Mouse (Mus musculus): ENCODE data around the gene Ramp3. TPM values are rescaled to one million over a fixed set of nuclear protein-coding genes. Genes with fewer than 3 reads are reported as not detected.

Gene Ramp3
- polyA plus RNA-seq, 1 experiment from 2014 or later, result 2.6 TPM

DNA sequence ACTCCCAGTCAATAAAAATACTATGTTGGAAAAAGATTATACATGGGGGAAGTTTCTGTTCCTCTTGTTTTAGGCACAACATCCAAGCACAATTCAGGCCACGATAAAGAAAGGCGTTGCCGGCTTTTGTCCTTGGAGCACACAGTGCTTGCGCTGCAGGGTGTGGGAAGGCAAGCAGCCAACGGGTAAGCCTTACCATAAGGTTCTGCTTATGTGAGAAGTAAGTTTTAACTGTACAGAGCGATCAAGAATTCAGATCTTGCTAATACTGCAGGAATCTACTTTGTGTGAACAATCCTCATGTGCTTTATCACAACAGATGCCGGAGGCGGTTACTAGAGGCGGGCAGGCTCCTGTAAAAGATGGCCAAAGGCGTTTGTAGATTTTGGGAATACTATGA, 39.4 kb downstream of the Ramp3 start:
- 80% methylated on average over 10 of the region's 10 CpGs for WGBS

DNA sequence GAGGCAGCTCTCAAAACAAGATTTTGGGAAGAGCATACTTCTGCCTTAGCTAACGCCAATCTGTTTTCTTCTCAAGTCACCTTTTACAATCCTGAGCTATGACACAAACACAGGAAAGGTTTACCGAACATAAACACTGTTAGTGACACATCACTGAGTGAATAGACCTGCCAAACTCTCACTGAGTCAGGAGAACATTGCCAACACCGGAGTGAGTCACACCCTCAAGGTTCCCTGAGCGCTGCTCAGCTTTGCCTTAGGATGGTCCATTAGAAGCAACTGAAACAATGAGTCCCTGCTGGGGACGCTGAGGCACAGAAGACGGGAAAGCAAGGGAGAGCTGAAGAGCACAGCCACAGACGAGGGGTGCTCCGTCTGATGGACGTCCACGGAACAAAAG, 40.0 kb downstream of the Ramp3 start:
- WGBS, result 81% methylated on average over 10 of the region's 10 CpGs
- Histone ChIP-seq H3K36me3 (no peaks in the 10 kb centered on the region), H3K9me3 (replicated peaks) (no peaks in the 10 kb centered on the region), H3K4me2 (no peak overlapping the region), H3K27me3 (no peaks in the 10 kb centered on the region), H3K4me3 (no peak overlapping the region), H3K9ac (no peak overlapping the region), H3K4me1 (replicated peaks) (no peaks in the 10 kb centered on the region), H3K27ac (no peak overlapping the region)
- ATAC-seq (replicated peaks; ENCODE audit: insufficient number of reproducible peaks, insufficient read depth, low FRiP score, low read depth), result no peak

More for the DNA sequence above, 39.4 kb downstream of the Ramp3 start:
- H3K4me1 ChIP-seq (replicated peaks), result no peaks in the 10 kb centered on the region
- ATAC-seq (replicated peaks; ENCODE audit: insufficient number of reproducible peaks, insufficient read depth, low FRiP score, low read depth), result no peak
- H3K27me3 ChIP-seq, result no peaks in the 10 kb centered on the region
- no peaks in the 10 kb centered on the region for H3K9me3 ChIP-seq (replicated peaks)
- H3K4me3 ChIP-seq, result no peak overlapping the region
- no peak overlapping the region for H3K9ac ChIP-seq
- H3K36me3 ChIP-seq, result no peaks in the 10 kb centered on the region
- no peak overlapping the region for H3K4me2 ChIP-seq
- no peak overlapping the region for H3K27ac ChIP-seq

DNA sequence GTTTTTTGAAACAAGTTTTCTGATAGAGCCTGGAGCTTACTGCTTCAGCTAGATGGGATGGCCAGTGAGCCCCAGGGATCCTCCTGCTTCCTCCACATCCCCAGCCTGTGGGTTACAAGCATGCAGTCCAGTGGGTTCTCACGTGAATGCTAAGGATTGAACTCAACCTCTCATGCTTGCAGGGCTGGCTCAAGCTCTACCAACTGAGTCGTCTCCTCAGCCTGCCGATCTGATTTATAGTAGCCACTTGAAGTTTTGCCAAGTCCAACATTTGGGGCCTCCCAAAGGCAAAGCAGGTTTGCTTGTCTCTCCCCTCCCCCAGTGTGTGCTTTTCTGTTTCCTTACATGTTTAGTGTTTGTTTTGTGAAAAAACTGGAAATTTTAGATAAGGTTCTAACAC, 43.9 kb downstream of the Ramp3 start:
- Histone ChIP-seq H3K27me3 (no peaks in the 10 kb centered on the region), H3K9ac (no peak overlapping the region), H3K9me3 (replicated peaks) (no peaks in the 10 kb centered on the region), H3K27ac (no peak overlapping the region), H3K4me3 (no peak overlapping the region), H3K4me1 (replicated peaks) (no peaks in the 10 kb centered on the region), H3K36me3 (no peaks in the 10 kb centered on the region), H3K4me2 (no peak overlapping the region)
- 57% methylated on average over 3 of the region's 3 CpGs for WGBS
- ATAC-seq (replicated peaks; ENCODE audit: insufficient number of reproducible peaks, insufficient read depth, low FRiP score, low read depth), result no peak

DNA sequence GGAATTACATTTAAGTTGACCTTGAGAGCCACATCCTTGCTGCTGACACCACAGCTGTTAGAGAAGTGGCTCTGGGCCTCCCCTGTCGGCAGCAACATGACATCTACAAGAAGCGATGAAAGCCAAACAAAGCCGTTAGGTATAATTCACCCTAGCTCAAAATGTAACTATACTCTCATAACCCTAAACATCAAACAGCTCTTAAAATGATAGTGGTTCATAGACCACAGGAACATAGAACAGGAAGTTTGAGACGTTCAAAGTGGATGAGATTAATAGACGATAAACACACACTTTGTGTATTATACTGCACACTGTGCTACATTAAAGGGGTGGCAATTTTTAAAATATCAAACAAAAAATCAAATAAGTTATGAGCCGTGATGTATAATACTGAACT, 46.5 kb downstream of the Ramp3 start:
- no peak for ATAC-seq (replicated peaks; ENCODE audit: insufficient number of reproducible peaks, insufficient read depth, low FRiP score, low read depth)

DNA sequence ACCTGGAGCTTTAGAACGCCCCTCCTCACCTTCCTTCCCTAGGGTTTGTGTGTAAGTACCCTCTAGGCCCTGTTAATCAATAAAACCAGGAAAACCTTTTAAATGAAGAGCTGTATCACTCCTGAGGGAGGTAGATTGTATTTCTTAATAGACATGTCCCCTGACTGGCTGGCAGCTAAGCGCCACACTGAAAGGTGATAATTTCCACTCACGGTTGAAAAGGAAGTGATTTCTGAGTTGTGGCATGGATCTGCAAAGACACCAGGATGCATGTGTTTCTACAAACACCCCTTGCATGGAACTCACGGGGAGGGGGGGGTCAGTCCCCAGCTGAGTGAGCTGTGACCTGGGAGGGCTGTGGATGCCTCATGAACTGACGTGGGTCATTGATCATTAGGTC, 47.2 kb downstream of the Ramp3 start:
- WGBS, result 77% methylated on average over 5 of the region's 5 CpGs
- Histone ChIP-seq H3K9me3 (replicated peaks) (no peaks in the 10 kb centered on the region; the same call in 1 of the 2 replicates), H3K27ac (no peak overlapping the region), H3K4me2 (no peak overlapping the region), H3K36me3 (no peaks in the 10 kb centered on the region), H3K27me3 (no peaks in the 10 kb centered on the region), H3K4me3 (no peak overlapping the region), H3K4me1 (replicated peaks) (no peaks in the 10 kb centered on the region), H3K9ac (no peak overlapping the region)
- ATAC-seq (replicated peaks; ENCODE audit: insufficient number of reproducible peaks, insufficient read depth, low FRiP score, low read depth), result no peak

More for the DNA sequence above, 46.5 kb downstream of the Ramp3 start:
- no peak overlapping the region for H3K4me2 ChIP-seq
- H3K27me3 ChIP-seq, result no peaks in the 10 kb centered on the region
- no peaks in the 10 kb centered on the region for H3K36me3 ChIP-seq
- no peak overlapping the region for H3K27ac ChIP-seq
- no peak overlapping the region for H3K4me3 ChIP-seq
- no peaks in the 10 kb centered on the region; the same call in 1 of the 2 replicates for H3K9me3 ChIP-seq (replicated peaks)
- no peak overlapping the region for H3K9ac ChIP-seq
- 62% methylated on average over 6 of the region's 6 CpGs for WGBS
- no peaks in the 10 kb centered on the region for H3K4me1 ChIP-seq (replicated peaks)

DNA sequence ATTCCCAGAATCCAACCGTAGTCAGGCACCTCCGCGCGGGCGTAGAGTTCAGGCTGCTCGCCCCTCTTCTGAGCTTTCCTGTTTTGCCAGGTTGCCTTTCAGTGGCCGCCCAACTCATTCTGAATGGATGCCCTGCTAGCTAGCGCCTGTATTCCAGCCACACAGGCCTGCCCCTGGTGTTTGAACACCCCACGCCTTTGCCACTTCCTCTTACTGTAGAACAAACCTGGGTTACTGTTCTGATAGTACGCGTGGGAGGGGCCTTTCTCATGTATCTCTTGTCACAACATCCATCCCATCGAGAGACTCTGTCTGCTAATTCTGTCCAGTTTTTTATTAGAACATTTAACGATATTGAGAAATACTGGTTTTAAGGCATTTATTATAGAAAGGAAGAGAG, 48.5 kb downstream of the Ramp3 start:
- Histone ChIP-seq H3K9me3 (replicated peaks) (no peaks in the 10 kb centered on the region; the same call in 1 of the 2 replicates), H3K36me3 (no peaks in the 10 kb centered on the region), H3K9ac (no peak overlapping the region), H3K27ac (no peak overlapping the region), H3K4me1 (replicated peaks) (no peaks in the 10 kb centered on the region), H3K4me3 (no peak overlapping the region), H3K27me3 (no peaks in the 10 kb centered on the region), H3K4me2 (no peak overlapping the region)
- WGBS, result 84% methylated on average over 13 of the region's 13 CpGs
- ATAC-seq (replicated peaks; ENCODE audit: insufficient number of reproducible peaks, insufficient read depth, low FRiP score, low read depth), result no peak

DNA sequence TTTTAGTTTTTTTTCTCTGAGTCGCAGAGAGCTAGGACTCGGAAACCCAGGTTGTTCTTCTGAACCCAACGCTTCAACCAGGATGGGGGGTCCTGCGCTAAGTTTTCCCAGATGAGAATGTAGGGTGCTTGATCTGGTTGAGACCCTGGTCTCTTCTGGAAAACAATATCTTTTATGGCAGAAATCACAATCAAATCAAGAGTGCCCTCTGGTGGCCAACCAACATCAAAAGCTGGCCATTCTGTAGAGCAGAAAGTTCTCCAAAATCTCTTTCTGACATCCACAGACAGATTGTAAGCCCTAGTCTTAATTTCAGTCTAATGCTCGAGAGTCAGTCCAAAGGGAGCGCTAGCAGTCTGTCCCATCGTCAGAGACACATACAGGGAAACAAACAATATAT, 50.1 kb downstream of the Ramp3 start:
- Histone ChIP-seq H3K9ac (no peak overlapping the region), H3K36me3 (no peaks in the 10 kb centered on the region), H3K27me3 (no peaks in the 10 kb centered on the region), H3K9me3 (replicated peaks) (no peaks in the 10 kb centered on the region; the same call in 1 of the 2 replicates), H3K4me1 (replicated peaks) (no peaks in the 10 kb centered on the region), H3K4me3 (no peak overlapping the region), H3K27ac (no peak overlapping the region), H3K4me2 (no peak overlapping the region)
- WGBS, result 92% methylated on average over 7 of the region's 7 CpGs
- no peak for ATAC-seq (replicated peaks; ENCODE audit: insufficient number of reproducible peaks, insufficient read depth, low FRiP score, low read depth)

DNA sequence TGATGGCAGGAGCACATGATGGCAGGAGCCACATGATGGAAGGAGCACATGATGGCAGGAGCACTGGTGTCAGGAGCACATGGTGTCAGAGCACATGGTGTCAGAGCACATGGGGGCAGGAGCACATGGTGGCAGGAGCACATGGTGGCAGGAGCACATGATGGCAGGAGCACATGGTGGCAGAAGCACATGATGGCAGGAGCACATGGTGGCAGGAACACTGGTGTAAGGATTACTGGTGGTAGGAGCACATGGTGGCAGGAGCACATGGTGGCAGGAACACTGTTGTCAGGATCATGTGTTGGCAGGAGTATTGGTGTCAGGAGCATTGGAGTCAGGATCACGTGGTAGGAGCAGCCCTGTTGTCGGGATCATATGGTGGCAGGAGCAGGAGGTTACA, 52.1 kb downstream of the Ramp3 start:
- H3K4me2 ChIP-seq, result no peak overlapping the region
- no peaks in the 10 kb centered on the region for H3K27me3 ChIP-seq
- no peaks in the 10 kb centered on the region for H3K4me1 ChIP-seq (replicated peaks)
- H3K9ac ChIP-seq, result no peak overlapping the region
- ATAC-seq (replicated peaks; ENCODE audit: insufficient number of reproducible peaks, insufficient read depth, low FRiP score, low read depth), result no peak
- WGBS, result 64% methylated on average over 2 of the region's 2 CpGs
- no peaks in the 10 kb centered on the region for H3K36me3 ChIP-seq
- no peak overlapping the region for H3K27ac ChIP-seq
- H3K9me3 ChIP-seq (replicated peaks), result no peaks in the 10 kb centered on the region; the same call in 1 of the 2 replicates
- no peak overlapping the region for H3K4me3 ChIP-seq

DNA sequence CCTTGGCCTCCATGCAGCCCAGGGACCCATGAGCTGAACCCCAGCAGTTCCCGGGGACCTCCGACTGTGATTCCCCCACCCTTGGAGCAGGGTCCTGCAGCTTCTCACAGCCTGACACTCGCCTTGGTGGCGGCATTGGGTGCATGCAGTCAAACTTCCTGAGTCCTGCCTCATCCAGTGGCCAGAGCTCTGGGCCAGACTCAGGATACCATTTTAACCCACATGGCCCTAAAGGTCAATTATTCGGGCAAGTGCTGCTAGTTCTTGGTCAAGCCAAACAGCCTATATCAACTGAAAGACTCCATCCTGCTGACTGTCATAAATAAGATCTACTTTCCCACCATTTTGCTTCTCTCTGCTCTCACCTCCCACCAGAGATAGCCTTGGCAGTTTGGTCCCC, 62.4 kb downstream of the Ramp3 start:
- H3K27me3 ChIP-seq, result no peaks in the 10 kb centered on the region
- H3K4me2 ChIP-seq, result no peak overlapping the region
- WGBS, result 87% methylated on average over 5 of the region's 5 CpGs
- H3K36me3 ChIP-seq, result no peaks in the 10 kb centered on the region
- no peak overlapping the region for H3K9ac ChIP-seq
- H3K4me1 ChIP-seq (replicated peaks), result no peaks in the 10 kb centered on the region
- ATAC-seq (replicated peaks; ENCODE audit: insufficient number of reproducible peaks, insufficient read depth, low FRiP score, low read depth), result no peak
- H3K27ac ChIP-seq, result no peak overlapping the region
- no peaks in the 10 kb centered on the region for H3K9me3 ChIP-seq (replicated peaks)
- no peak overlapping the region for H3K4me3 ChIP-seq

DNA sequence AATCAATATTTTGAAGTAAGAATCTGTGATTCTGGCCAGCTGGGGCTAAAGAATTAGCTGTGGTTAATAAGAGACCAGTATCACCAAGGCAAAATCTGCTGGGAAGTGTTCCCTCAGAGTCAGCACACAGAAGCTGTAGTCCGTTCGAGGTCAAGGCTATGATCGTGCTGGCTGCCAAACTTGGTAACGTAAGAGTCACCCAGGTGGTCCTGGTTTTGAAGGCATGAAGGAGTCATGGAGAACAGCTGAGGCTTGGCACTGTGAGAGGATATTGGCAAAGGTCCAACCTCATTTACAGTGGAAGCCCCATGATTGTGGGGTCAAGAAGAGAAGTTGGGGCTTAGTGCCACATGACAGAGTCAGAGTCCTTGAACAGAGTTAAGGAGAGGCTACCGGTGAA, 68.6 kb downstream of the Ramp3 start:
- Histone ChIP-seq H3K9me3 (replicated peaks) (no peaks in the 10 kb centered on the region), H3K27ac (no peak overlapping the region), H3K4me2 (no peak overlapping the region), H3K27me3 (no peaks in the 10 kb centered on the region), H3K36me3 (no peaks in the 10 kb centered on the region), H3K4me1 (replicated peaks) (no peaks in the 10 kb centered on the region), H3K9ac (no peak overlapping the region), H3K4me3 (no peak overlapping the region)
- ATAC-seq (replicated peaks; ENCODE audit: insufficient number of reproducible peaks, insufficient read depth, low FRiP score, low read depth), result no peak
- 83% methylated on average over 5 of the region's 5 CpGs for WGBS
